Mouse (Mus musculus) common myeloid progenitor, adult 5-6 weeks (primary cell): ENCODE measurements around the gene Kcns1. TPM values are rescaled to one million over a fixed set of nuclear protein-coding genes. Genes with fewer than 3 reads are reported as not detected.
"Not testable (repeated sequence)": the region's sequence is repeated elsewhere in the genome, so short reads cannot be mapped to it uniquely, and the experiment has no call there.

Source experiments
- ATAC-seq: replicated peaks from 2 replicates; pipeline ENCODE4 v1.8.0; 2016; ENCODE audit warnings: low read depth, mild to moderate bottlenecking, moderate TSS enrichment, inconsistent platforms; ENCODE audit not compliant: poor library complexity, severe bottlenecking
- total RNA-seq: library from RNA; stranded (forward); fragments of 200-1000, 187-1606 nt; gene quantifications from 2 replicates; pipeline ENCODE4 v1.2.3, GENCODE M21; 2017

The Kcns1 gene
- total RNA-seq = 0.59 TPM in 1 of 2 replicates, not detected in the other

- no peak for ATAC-seq
Measured at GRCm38 (mm10) chr2:164170902-164171301, at the start of gene Kcns1. Kcns1 (minus strand) TSS chr2:164171113.

GRCm38 (mm10) chr2:164219295-164219694 is 48.4 kb upstream of the Kcns1 start:
- ATAC-seq = no peak

- ATAC-seq = no peak
Measured at GRCm38 (mm10) chr2:164212711-164213110, 41.8 kb upstream of the Kcns1 start.

- no peak for ATAC-seq
Measured at GRCm38 (mm10) chr2:164210892-164211291, 40.0 kb upstream of the Kcns1 start.

- no peak for ATAC-seq
Measured at GRCm38 (mm10) chr2:164206676-164207075, 35.8 kb upstream of the Kcns1 start.

GRCm38 (mm10) chr2:164206011-164206410 is 35.1 kb upstream of the Kcns1 start:
- not testable (repeated sequence) for ATAC-seq

- no peak for ATAC-seq
Measured at GRCm38 (mm10) chr2:164199626-164200327, 28.9 kb upstream of the Kcns1 start, which contains the start of gene Wfdc15a. Wfdc15a (minus strand) TSS chr2:164200130.

GRCm38 (mm10) chr2:164196700-164196990 is 25.7 kb upstream of the Kcns1 start:
- ATAC-seq = no peak

- ATAC-seq = no peak
Measured at GRCm38 (mm10) chr2:164195971-164196699, 25.2 kb upstream of the Kcns1 start.

- no peak for ATAC-seq
Measured at GRCm38 (mm10) chr2:164194959-164195630, 24.2 kb upstream of the Kcns1 start.

- no peak for ATAC-seq
Measured at GRCm38 (mm10) chr2:164192279-164192678, 21.4 kb upstream of the Kcns1 start.

- ATAC-seq = no peak
Measured at GRCm38 (mm10) chr2:164190576-164190975, 19.7 kb upstream of the Kcns1 start, which contains the start of gene Wfdc12. Wfdc12 (minus strand) TSS chr2:164190608.

GRCm38 (mm10) chr2:164188722-164189121 is 17.8 kb upstream of the Kcns1 start:
- ATAC-seq = peak; percentile 92

- peak; percentile 70 for ATAC-seq
Measured at GRCm38 (mm10) chr2:164184145-164184719, 13.3 kb upstream of the Kcns1 start.

- ATAC-seq = no peak
Measured at GRCm38 (mm10) chr2:164183340-164183739, 12.4 kb upstream of the Kcns1 start.

- no peak for ATAC-seq
Measured at GRCm38 (mm10) chr2:164182692-164183255, 11.9 kb upstream of the Kcns1 start, which contains the start of gene Wfdc5. Wfdc5 (minus strand) TSS chr2:164182742.

- no peak for ATAC-seq
Measured at GRCm38 (mm10) chr2:164180770-164181169, 9.9 kb upstream of the Kcns1 start.

GRCm38 (mm10) chr2:164180124-164180523 is 9.2 kb upstream of the Kcns1 start:
- no peak for ATAC-seq

GRCm38 (mm10) chr2:164177831-164178230 is 6.9 kb upstream of the Kcns1 start:
- no peak for ATAC-seq

GRCm38 (mm10) chr2:164175850-164176249 is 4.9 kb upstream of the Kcns1 start:
- peak; percentile 77 for ATAC-seq
